Mouse (Mus musculus) intestine, postnatal 0 days (tissue): ENCODE results near the gene Gm9999. TPM values are rescaled to one million over a fixed set of nuclear protein-coding genes. Genes with fewer than 3 reads are reported as not detected.

Source experiments
- ATAC-seq: fragments of 200-750 bp; cut with Nextera tagmentation; 2 replicates; pipeline ENCODE4 v1.8.0; 2017; ENCODE audit warnings: mild to moderate bottlenecking, moderate TSS enrichment, moderate library complexity
- H3K27ac ChIP-seq: fragments of 300-500 bp; sonication (generic); 2 replicates; pipeline ENCODE4 v1.5.1; 2014; ENCODE audit warnings: mild to moderate bottlenecking, low read depth, low read length, moderate library complexity
- H3K27me3 ChIP-seq: fragments of 300-500 bp; sonication (generic); replicated peaks from 2 replicates; pipeline ENCODE4 v1.6.1; 2014; ENCODE audit warnings: low read length, mixed read lengths; ENCODE audit not compliant: control insufficient read depth, insufficient read depth
- H3K36me3 ChIP-seq: fragments of 300-500 bp; sonication (generic); 2 replicates; pipeline ENCODE4 v1.6.1; 2014; ENCODE audit warnings: mild to moderate bottlenecking, moderate library complexity; ENCODE audit not compliant: control insufficient read depth, insufficient read depth
- H3K4me1 ChIP-seq: fragments of 300-500 bp; sonication (generic); replicated peaks from 2 replicates; pipeline ENCODE4 v1.6.1; 2014; ENCODE audit warnings: antibody characterized with exemption, low read length, mixed read lengths; ENCODE audit not compliant: control insufficient read depth, insufficient read depth
- H3K4me2 ChIP-seq: fragments of 300-500 bp; sonication (generic); replicated peaks from 2 replicates; pipeline ENCODE4 v1.6.1; 2014; ENCODE audit warnings: low read depth, mild to moderate bottlenecking, moderate library complexity
- H3K4me3 ChIP-seq: fragments of 300-500 bp; sonication (generic); 2 replicates; pipeline ENCODE4 v1.5.1; 2014; ENCODE audit warnings: low read depth, low read length
- H3K9ac ChIP-seq: fragments of 300-500 bp; sonication (generic); 2 replicates; pipeline ENCODE4 v1.6.1; 2014; ENCODE audit warnings: mild to moderate bottlenecking, low read depth, low read length
- H3K9me3 ChIP-seq: fragments of 300-500 bp; sonication (generic); 2 replicates; pipeline ENCODE4 v1.6.1; 2016; ENCODE audit warnings: mixed run types; ENCODE audit not compliant: control insufficient read depth
- CTCF ChIP-seq: sonication (generic); IDR thresholded peaks from 2 replicates; pipeline ENCODE4 v1.5.1; 2016; ENCODE audit warnings: low read depth, mild to moderate bottlenecking, control low read depth, antibody characterized with exemption, moderate library complexity
- WGBS: fragments of 180-500 bp; shearing (Covaris S2); extraction: QIAGEN DNeasy Blood & Tissue Kit; methylation state at CpG from one replicate; pipeline ENCODE4 v1.1.7; 2014; 5-methylcytosine and 5-hydroxymethylcytosine counted together
- polyA plus RNA-seq: library from polyadenylated mRNA; unstranded; fragments of >200 nt; fragmentation: Nextera tagmentation; extraction: Ambion mirVana; gene quantifications from 2 replicates; pipeline ENCODE4 v1.2.1, GENCODE M21; 2015

The Gm9999 gene
- polyA plus RNA-seq, 1 experiment from 2014 or later = not detected

DNA sequence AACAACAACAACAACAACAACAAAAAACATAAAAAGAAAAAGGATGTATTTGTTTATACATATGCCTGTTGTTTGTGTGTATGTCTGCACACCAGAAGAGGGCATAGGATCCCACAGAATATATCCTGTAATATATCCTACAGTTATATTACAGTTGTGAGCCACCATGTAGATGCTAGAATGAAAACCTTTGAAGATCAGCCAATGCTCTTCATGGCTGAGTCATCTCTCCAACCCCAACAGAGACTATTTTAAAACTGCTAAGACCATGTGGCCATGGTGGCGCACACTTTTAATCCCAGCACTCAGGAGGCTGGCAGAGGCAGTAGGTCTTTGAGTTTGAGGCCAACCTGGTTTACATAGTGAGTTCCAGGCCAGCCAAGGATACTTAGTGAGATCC, 44.1 kb downstream of the Gm9999 start:
- H3K4me3 ChIP-seq = no peak overlapping the region
- H3K4me2 ChIP-seq = no peak overlapping the region
- H3K27me3 ChIP-seq = no peaks in the 10 kb centered on the region
- no peaks in the 10 kb centered on the region for H3K9me3 ChIP-seq
- 89% methylated on average over 1 of the region's 1 CpGs for WGBS
- peak; percentile 36 for TF ChIP-seq CTCF
- ATAC-seq = no peak
- no peaks in the 10 kb centered on the region for H3K4me1 ChIP-seq
- no peak overlapping the region for H3K9ac ChIP-seq
- H3K27ac ChIP-seq = no peak overlapping the region
- no peaks in the 10 kb centered on the region for H3K36me3 ChIP-seq

DNA sequence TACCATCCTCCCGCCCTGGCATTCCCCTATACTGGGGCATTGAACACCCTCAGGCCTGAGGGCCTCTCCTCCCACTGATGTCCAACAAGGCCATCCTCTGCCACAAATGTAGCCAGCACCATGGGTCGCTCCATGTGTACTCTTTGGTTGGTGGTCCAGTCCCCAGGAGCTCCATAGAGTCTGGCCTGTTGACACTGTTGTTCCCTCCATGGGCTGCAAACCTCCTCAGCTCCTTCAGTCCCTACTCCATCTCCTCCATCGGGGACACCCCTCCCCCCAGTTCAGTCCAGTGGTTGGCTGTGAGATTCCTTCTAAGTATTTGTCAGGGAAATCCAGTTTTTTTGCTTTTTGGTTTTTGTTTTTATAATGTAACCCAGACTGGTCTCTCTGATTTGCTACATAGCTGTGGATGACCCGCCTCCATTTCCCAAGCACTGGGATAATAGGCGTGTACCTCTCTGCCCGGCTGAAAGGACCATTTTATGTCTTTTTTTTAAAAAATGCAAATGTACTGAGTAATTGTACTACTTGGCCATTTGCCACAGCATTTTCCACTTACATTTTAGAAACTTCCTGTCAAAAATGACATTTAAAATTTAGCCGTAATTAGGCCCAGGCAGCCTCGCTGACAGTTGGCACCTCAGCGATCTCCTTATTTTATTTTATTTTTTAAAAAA, 47.3 kb downstream of the Gm9999 start:
- WGBS = 77% methylated on average over 9 of the region's 9 CpGs
- ATAC-seq = no peak
- Histone ChIP-seq H3K4me1 (no peaks in the 10 kb centered on the region), H3K27me3 (no peaks in the 10 kb centered on the region), H3K27ac (no peak overlapping the region), H3K4me2 (no peak overlapping the region), H3K9me3 (no peaks in the 10 kb centered on the region), H3K4me3 (no peak overlapping the region), H3K9ac (no peak overlapping the region), H3K36me3 (no peaks in the 10 kb centered on the region)
- no peak for TF ChIP-seq CTCF

DNA sequence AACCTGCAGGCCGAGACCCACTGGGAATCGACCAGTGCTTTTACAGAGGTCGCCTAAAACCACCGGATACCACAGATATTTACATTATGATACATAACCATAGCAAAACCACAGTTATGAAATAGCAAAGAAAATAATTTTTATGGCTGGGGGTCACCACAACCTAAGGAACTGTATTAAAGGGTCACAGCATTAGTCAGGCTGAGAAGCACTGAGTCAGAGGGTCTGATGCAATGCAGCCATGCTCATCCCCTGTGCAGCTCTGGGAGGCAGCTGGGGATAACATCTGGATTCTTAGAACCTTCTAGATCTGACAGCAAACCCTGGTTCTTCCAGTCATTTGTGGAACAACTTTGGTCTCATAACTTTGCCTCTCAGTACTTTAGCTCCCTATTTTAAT, 48.0 kb downstream of the Gm9999 start:
- TF ChIP-seq CTCF = no peak
- H3K36me3 ChIP-seq = no peaks in the 10 kb centered on the region
- H3K4me1 ChIP-seq = no peaks in the 10 kb centered on the region
- no peak overlapping the region for H3K4me2 ChIP-seq
- no peaks in the 10 kb centered on the region for H3K9me3 ChIP-seq
- H3K27ac ChIP-seq = no peak overlapping the region
- ATAC-seq = no peak
- no peak overlapping the region for H3K4me3 ChIP-seq
- 67% methylated on average over 4 of the region's 4 CpGs for WGBS
- H3K9ac ChIP-seq = no peak overlapping the region
- H3K27me3 ChIP-seq = no peaks in the 10 kb centered on the region

DNA sequence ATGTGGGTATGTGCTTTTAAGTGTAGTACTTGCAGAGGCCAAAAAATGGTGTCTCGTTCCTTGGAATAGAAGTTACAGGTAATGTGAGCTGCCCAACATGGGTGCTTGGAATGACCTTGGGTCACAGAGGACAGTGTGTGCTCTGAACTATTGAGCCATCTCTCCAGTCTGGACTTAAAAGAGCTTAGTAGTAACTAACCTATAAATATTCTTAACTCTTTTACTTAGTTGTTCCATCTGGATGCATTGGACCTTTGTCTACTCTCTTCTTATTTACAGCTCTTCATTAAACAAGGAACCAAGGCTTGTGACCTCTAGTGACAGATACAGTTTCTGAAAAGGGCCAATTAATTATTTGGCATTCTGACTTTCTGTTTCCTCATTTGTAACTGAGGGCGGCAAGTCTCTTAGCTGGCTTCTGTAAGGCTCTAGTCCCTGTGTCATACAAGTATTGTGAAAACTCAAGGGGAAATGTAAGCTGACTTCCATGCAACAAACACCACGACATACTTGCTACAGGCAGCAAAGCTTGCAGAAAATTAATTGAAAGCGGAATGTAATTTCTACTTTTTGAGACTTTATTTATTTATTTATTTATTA, 51.5 kb downstream of the Gm9999 start:
- 89% methylated on average over 4 of the region's 4 CpGs for WGBS
- no peaks in the 10 kb centered on the region for H3K36me3 ChIP-seq
- no peaks in the 10 kb centered on the region for H3K27me3 ChIP-seq
- no peaks in the 10 kb centered on the region for H3K9me3 ChIP-seq
- H3K4me3 ChIP-seq = no peak overlapping the region
- H3K9ac ChIP-seq = no peak overlapping the region
- no peak for ATAC-seq
- no peak overlapping the region for H3K4me2 ChIP-seq
- no peak for TF ChIP-seq CTCF
- no peak overlapping the region for H3K27ac ChIP-seq
- no peaks in the 10 kb centered on the region for H3K4me1 ChIP-seq

DNA sequence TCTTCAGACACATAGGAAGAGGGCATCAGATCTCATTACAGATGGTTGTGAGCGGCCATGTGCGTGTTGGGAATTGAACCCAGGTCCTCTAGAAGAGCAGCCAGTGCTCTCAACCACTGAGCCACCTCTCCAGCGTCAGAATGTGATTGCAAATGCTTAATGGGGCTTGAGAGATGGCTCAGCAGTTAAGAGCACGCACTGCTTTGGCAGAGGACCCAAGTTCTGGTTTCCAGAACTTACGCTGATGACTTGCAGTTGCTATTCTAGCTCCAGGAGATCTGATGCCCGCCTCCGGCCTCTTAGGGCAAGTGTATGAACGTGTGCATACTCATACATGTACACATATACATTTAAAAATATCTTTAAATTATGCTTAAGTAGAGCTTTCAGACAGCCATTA, 52.0 kb downstream of the Gm9999 start:
- WGBS = 82% methylated on average over 8 of the region's 8 CpGs
- Histone ChIP-seq H3K4me1 (no peaks in the 10 kb centered on the region), H3K4me2 (no peak overlapping the region)

More for the DNA sequence above, 52.0 kb downstream of the Gm9999 start:
- no peak for ATAC-seq
- Histone ChIP-seq H3K4me3 (no peak overlapping the region), H3K36me3 (no peaks in the 10 kb centered on the region), H3K9me3 (no peaks in the 10 kb centered on the region), H3K27ac (no peak overlapping the region), H3K27me3 (no peaks in the 10 kb centered on the region), H3K9ac (no peak overlapping the region)
- TF ChIP-seq CTCF = no peak

Other genes with a start within 250 kb of the Gm9999 start
- gene Saa1, start 240.6 kb upstream of the Gm9999 start, polyA plus RNA-seq = 0.29 and 0.47 TPM in 2 replicates
- gene Saa2, start 231.8 kb upstream of the Gm9999 start, polyA plus RNA-seq = not detected in 2 replicates
- 13.9 and 14.7 TPM in 2 replicates for gene Hps5, start 187.5 kb upstream of the Gm9999 start, polyA plus RNA-seq
- gene Gtf2h1, start 187.5 kb upstream of the Gm9999 start, polyA plus RNA-seq = 51.3 and 52.7 TPM in 2 replicates
- gene Ldha, start 142.1 kb upstream of the Gm9999 start, polyA plus RNA-seq = 1,258 and 1,338 TPM in 2 replicates
- gene Ldhc, start 122.4 kb upstream of the Gm9999 start, polyA plus RNA-seq = not detected in 2 replicates
- 100 and 107 TPM in 2 replicates for gene Tsg101, start 63.6 kb upstream of the Gm9999 start, polyA plus RNA-seq
- gene Uevld, start 25.1 kb upstream of the Gm9999 start, polyA plus RNA-seq = 4.2 and 4.9 TPM in 2 replicates
- 8.0 and 10.3 TPM in 2 replicates for gene Spty2d1, start 24.8 kb downstream of the Gm9999 start, polyA plus RNA-seq
- gene Tmem86a, start 67.0 kb downstream of the Gm9999 start, polyA plus RNA-seq = 43.8 and 48.0 TPM in 2 replicates
- gene Ptpn5, start 150.1 kb downstream of the Gm9999 start, polyA plus RNA-seq = 0.48 and 0.69 TPM in 2 replicates
- gene Mrgpra6, start 221.3 kb downstream of the Gm9999 start, polyA plus RNA-seq = not detected in 2 replicates